Comparison of ENCODE assay signal across 27 mouse cellular contexts in the genomic region with DNA sequence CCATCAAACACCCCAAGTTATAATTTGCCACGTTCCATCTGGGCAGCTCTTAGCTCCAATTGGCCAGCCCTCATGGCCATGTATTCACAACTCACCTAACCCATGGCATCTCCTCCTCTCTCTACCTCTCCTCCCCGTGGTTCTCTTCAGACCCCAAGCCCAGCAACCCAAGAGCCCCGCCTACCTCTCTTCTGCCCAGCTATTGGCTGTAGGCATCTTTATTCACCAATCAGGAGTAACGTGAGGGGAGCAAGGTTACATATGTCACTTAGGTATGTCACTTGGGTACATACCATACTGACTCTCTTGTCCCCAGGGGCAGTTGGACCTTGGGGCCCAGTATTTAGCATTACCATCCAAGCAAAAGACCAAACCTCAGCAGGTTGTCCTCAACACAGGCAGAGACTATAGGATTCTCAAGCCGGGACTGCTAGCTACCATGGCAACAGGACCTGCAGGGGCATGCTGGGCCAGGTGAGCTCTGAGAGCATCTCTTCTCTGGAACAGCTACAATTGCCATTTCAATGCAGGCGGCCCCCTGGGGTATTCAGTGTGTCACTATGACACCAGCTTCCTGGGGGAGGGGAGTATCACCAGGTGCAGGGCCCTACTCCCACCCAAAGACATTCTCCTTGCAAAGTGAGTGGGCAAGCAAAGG.
A peak's percentile ranks its signal among the peaks of the same experiment; 100 is the strongest.
DNase-seq lines count a peak whose midpoint lies in the region; ATAC-seq and TF ChIP-seq lines count a peak whose summit lies in the region.
"Had no signal": no experiment of that assay in that cellular context is flagged by ENCODE, and none has a peak within 500 bp of the region (broad histone marks: within the 10 kb centered on the region; RNA-seq: fewer than 3 reads in every experiment).

No protein-coding gene starts in this region.

- no peaks in the 10 kb centered on the region for H3K36me3 ChIP-seq in hindbrain, postnatal 0 days (ENCODE audit: insufficient read depth, low read length)
- H3K36me3 ChIP-seq in hindbrain, embryonic 12.5 days = no peaks in the 10 kb centered on the region
- H3K36me3 ChIP-seq in midbrain, embryonic 14.5 days (ENCODE audit: control insufficient read depth, insufficient read depth, low read length) = no peaks in the 10 kb centered on the region
- H3K36me3 ChIP-seq in midbrain, embryonic 11.5 days (ENCODE audit: control insufficient read depth, insufficient read depth, low read length) = no peaks in the 10 kb centered on the region
- H3K36me3 ChIP-seq in embryonic facial prominence, embryonic 14.5 days (ENCODE audit: control insufficient read depth, insufficient read depth, low read length) = no peaks in the 10 kb centered on the region
- H3K36me3 ChIP-seq: forebrain, embryonic 15.5 days; heart, embryonic 13.5 days; limb, embryonic 12.5 days; liver, embryonic 15.5 days; midbrain, embryonic 10.5 days; stomach, embryonic 15.5 days had no signal

- H3K4me1 ChIP-seq in hindbrain, postnatal 0 days (ENCODE audit: insufficient read depth, low read length) = peaks cover 9% of the 10 kb centered on the region
- H3K4me1 ChIP-seq in hindbrain, embryonic 12.5 days = peaks cover 39% of the 10 kb centered on the region
- peaks cover 17% of the 10 kb centered on the region for H3K4me1 ChIP-seq in midbrain, embryonic 14.5 days (ENCODE audit: control insufficient read depth, insufficient read depth, low read length)
- H3K4me1 ChIP-seq in midbrain, embryonic 11.5 days (ENCODE audit: control insufficient read depth, insufficient read depth, low read length) = peaks cover 24% of the 10 kb centered on the region
- peaks cover 15% of the 10 kb centered on the region for H3K4me1 ChIP-seq in embryonic facial prominence, embryonic 14.5 days (ENCODE audit: control insufficient read depth, insufficient read depth, low read length)
- peaks cover 24% of the 10 kb centered on the region for H3K4me1 ChIP-seq in cerebellum, adult 2 months (ENCODE audit: control insufficient read depth, insufficient read depth, low read length)
- H3K4me1 ChIP-seq: liver, embryonic 15.5 days had no signal

- H3K4me3 ChIP-seq in hindbrain, postnatal 0 days (ENCODE audit: low read length) = no peak overlapping the region
- no peak overlapping the region for H3K4me3 ChIP-seq in hindbrain, embryonic 12.5 days
- no peak overlapping the region for H3K4me3 ChIP-seq in midbrain, embryonic 14.5 days (replicated peaks; ENCODE audit: low read depth, low read length)
- no peak overlapping the region for H3K4me3 ChIP-seq in midbrain, embryonic 11.5 days (ENCODE audit: low read depth, low read length)
- no peak overlapping the region for H3K4me3 ChIP-seq in embryonic facial prominence, embryonic 14.5 days (ENCODE audit: low read depth, low read length)
- no peak overlapping the region for H3K4me3 ChIP-seq in cerebellum, adult 2 months (replicated peaks; ENCODE audit: insufficient read depth, low read depth, low read length)
- H3K4me3 ChIP-seq: forebrain, embryonic 15.5 days; heart, adult 2 months; heart, embryonic 13.5 days; limb, embryonic 12.5 days; liver, embryonic 15.5 days; midbrain, embryonic 10.5 days; stomach, embryonic 15.5 days had no signal

- WGBS in hindbrain, postnatal 0 days = 25% methylated on average over 6 of the region's 6 CpGs
- WGBS in hindbrain, embryonic 12.5 days = 11% methylated on average over 6 of the region's 6 CpGs
- whole genome bisulfite sequencing in midbrain, embryonic 14.5 days = 13% methylated on average over 6 of the region's 6 CpGs
- WGBS in midbrain, embryonic 11.5 days = 13% methylated on average over 6 of the region's 6 CpGs
- WGBS in embryonic facial prominence, embryonic 14.5 days = 11% methylated on average over 6 of the region's 6 CpGs
- 57% methylated on average over 6 of the region's 6 CpGs for WGBS in cerebellum, adult 2 months

- DNase-seq in hindbrain, postnatal 0 days (ENCODE audit: low spot score) = peak; percentile 53
- peak; percentile 47 for DNase-seq in midbrain, embryonic 14.5 days
- no peak for DNase-seq in midbrain, embryonic 11.5 days (ENCODE audit: low spot score, missing footprints)
- DNase-seq in R1 (ENCODE audit: low read depth, low spot score) = peak; percentile 79
- peak; percentile 59 for DNase-seq in embryonic facial prominence, embryonic 14.5 days (ENCODE audit: low spot score)
- no peak for DNase-seq in cerebellum, adult 9-10 months
- no peak for DNase-seq in cerebellum, adult 2 months
- DNase-seq: adrenal gland, adult 8-10 months; cerebellum, adult 11 months; cerebellum, postnatal 10 days; heart, adult 2 months; heart, postnatal 10 days; kidney, adult 8-10 months; kidney, postnatal 4 days; retina, postnatal 1 day; right cerebral cortex, postnatal 14 days; thymus, adult 18-20 months; thymus, postnatal 25 days had no signal

- peak; percentile 24; the same call in 1 of the 2 replicates for ATAC-seq in hindbrain, postnatal 0 days
- no peak for ATAC-seq in hindbrain, embryonic 12.5 days (ENCODE audit: low FRiP score)
- no peak for ATAC-seq in midbrain, embryonic 14.5 days (ENCODE audit: low FRiP score, low TSS enrichment)
- no peak for ATAC-seq in midbrain, embryonic 11.5 days (ENCODE audit: low FRiP score)
- peak; percentile 23; the same call in 1 of the 2 replicates for ATAC-seq in embryonic facial prominence, embryonic 14.5 days (ENCODE audit: low read depth)
- ATAC-seq: forebrain, embryonic 15.5 days; intestine, embryonic 16.5 days had no signal

- no peak for TF ChIP-seq POLR2A in cerebellum, adult 2 months (IDR thresholded peaks at IDR 0.05; ENCODE audit: borderline replicate concordance, insufficient read depth, low read length)

- H3K27ac ChIP-seq in hindbrain, postnatal 0 days = no peak overlapping the region; the same call in 1 of the 2 replicates
- no peak overlapping the region for H3K27ac ChIP-seq in hindbrain, embryonic 12.5 days
- H3K27ac ChIP-seq in midbrain, embryonic 14.5 days (replicated peaks; ENCODE audit: low read depth, low read length) = 0 out of 2 replicates have a peak overlapping the region, but pooled peaks have one; percentile 52
- H3K27ac ChIP-seq in midbrain, embryonic 11.5 days (ENCODE audit: low read depth, low read length) = no peak overlapping the region
- H3K27ac ChIP-seq in embryonic facial prominence, embryonic 14.5 days (replicated peaks; ENCODE audit: low read depth, low read length) = no peak overlapping the region
- H3K27ac ChIP-seq in cerebellum, adult 2 months (ENCODE audit: insufficient read depth, low read length) = no peak overlapping the region
- H3K27ac ChIP-seq: forebrain, embryonic 15.5 days; heart, adult 2 months; heart, embryonic 13.5 days; kidney, postnatal 0 days; limb, embryonic 12.5 days; liver, embryonic 15.5 days; midbrain, embryonic 10.5 days; stomach, embryonic 15.5 days had no signal

- no peak overlapping the region for H3K4me2 ChIP-seq in hindbrain, postnatal 0 days (ENCODE audit: low read depth, low read length)
- H3K4me2 ChIP-seq in hindbrain, embryonic 12.5 days (replicated peaks) = no peak overlapping the region
- H3K4me2 ChIP-seq in midbrain, embryonic 14.5 days (ENCODE audit: low read length) = no peak overlapping the region
- no peak overlapping the region for H3K4me2 ChIP-seq in midbrain, embryonic 11.5 days
- no peak overlapping the region for H3K4me2 ChIP-seq in embryonic facial prominence, embryonic 14.5 days (ENCODE audit: low read depth, low read length)
- H3K4me2 ChIP-seq: forebrain, embryonic 15.5 days; heart, embryonic 13.5 days; limb, embryonic 12.5 days; liver, embryonic 15.5 days; stomach, embryonic 15.5 days had no signal

- H3K9me3 ChIP-seq in hindbrain, postnatal 0 days (ENCODE audit: low read length) = no peaks in the 10 kb centered on the region
- H3K9me3 ChIP-seq in hindbrain, embryonic 12.5 days (replicated peaks) = no peaks in the 10 kb centered on the region
- 0 out of 2 replicates have a peak, but pooled peaks cover 2% of the 10 kb centered on the region for H3K9me3 ChIP-seq in midbrain, embryonic 14.5 days (ENCODE audit: control insufficient read depth, low read length)
- H3K9me3 ChIP-seq in midbrain, embryonic 11.5 days (ENCODE audit: control insufficient read depth, low read length) = no peaks in the 10 kb centered on the region
- no peaks in the 10 kb centered on the region for H3K9me3 ChIP-seq in embryonic facial prominence, embryonic 14.5 days (ENCODE audit: control insufficient read depth, low read length)
- H3K9me3 ChIP-seq: forebrain, embryonic 15.5 days; heart, embryonic 13.5 days; liver, embryonic 15.5 days; midbrain, embryonic 10.5 days; stomach, embryonic 15.5 days had no signal

- no peaks in the 10 kb centered on the region for H3K27me3 ChIP-seq in hindbrain, postnatal 0 days (ENCODE audit: insufficient read depth, low read length)
- H3K27me3 ChIP-seq in hindbrain, embryonic 12.5 days = no peaks in the 10 kb centered on the region
- H3K27me3 ChIP-seq in midbrain, embryonic 14.5 days (ENCODE audit: control insufficient read depth, insufficient read depth, low read length) = no peaks in the 10 kb centered on the region
- H3K27me3 ChIP-seq in midbrain, embryonic 11.5 days (ENCODE audit: control insufficient read depth, insufficient read depth, low read length) = no peaks in the 10 kb centered on the region
- no peaks in the 10 kb centered on the region for H3K27me3 ChIP-seq in embryonic facial prominence, embryonic 14.5 days (replicated peaks; ENCODE audit: control insufficient read depth, insufficient read depth, low read length)
- no peaks in the 10 kb centered on the region for H3K27me3 ChIP-seq in cerebellum, adult 2 months (ENCODE audit: control insufficient read depth, insufficient read depth, low read length)
- H3K27me3 ChIP-seq: forebrain, embryonic 15.5 days; limb, embryonic 12.5 days; stomach, embryonic 15.5 days had no signal

- no peak overlapping the region for H3K9ac ChIP-seq in hindbrain, postnatal 0 days (replicated peaks; ENCODE audit: low read length)
- H3K9ac ChIP-seq in hindbrain, embryonic 12.5 days = no peak overlapping the region
- H3K9ac ChIP-seq in midbrain, embryonic 14.5 days (replicated peaks; ENCODE audit: low read length) = no peak overlapping the region
- H3K9ac ChIP-seq in midbrain, embryonic 11.5 days (ENCODE audit: low read length) = no peak overlapping the region
- H3K9ac ChIP-seq in embryonic facial prominence, embryonic 14.5 days (ENCODE audit: low read depth, low read length) = no peak overlapping the region
- H3K9ac ChIP-seq: forebrain, embryonic 15.5 days; heart, embryonic 13.5 days; limb, embryonic 12.5 days; liver, embryonic 15.5 days; stomach, embryonic 15.5 days had no signal

- TF ChIP-seq CTCF in hindbrain, postnatal 0 days (IDR thresholded peaks at IDR 0.05; ENCODE audit: low read depth) = no peak
- no peak for TF ChIP-seq CTCF in cerebellum, adult 2 months (IDR thresholded peaks at IDR 0.05; ENCODE audit: borderline replicate concordance, insufficient read depth, low read depth, low read length)

Comparison
In these comparisons a context has a peak if more than half of its experiments do, and no peak if none do; other contexts are left out.
1. ATAC-seq: peak in hindbrain, postnatal 0 days (single experiment) and embryonic facial prominence, embryonic 14.5 days (single experiment); none in hindbrain, embryonic 12.5 days (single experiment), midbrain, embryonic 14.5 days (single experiment) and midbrain, embryonic 11.5 days (single experiment).
2. DNase-seq: peak in hindbrain, postnatal 0 days (single experiment), midbrain, embryonic 14.5 days (single experiment), R1 (single experiment) and embryonic facial prominence, embryonic 14.5 days (single experiment); none in midbrain, embryonic 11.5 days (single experiment), cerebellum, adult 9-10 months (single experiment) and cerebellum, adult 2 months (0 of 2).